Mouse (Mus musculus): ENCODE results near the gene Pigc.

Pigc gene

GRCm38 (mm10) chr1:161968589-161969407 lies at the start of gene Pigc:
TSS of gene Pigc (plus strand) at chr1:161969186.
- DNase-seq (ENCODE audit: low read depth, low spot score) = peak; percentile 89

- no peak for DNase-seq (ENCODE audit: low read depth, low spot score)
Measured at GRCm38 (mm10) chr1:161919594-161919993, 49.4 kb upstream of the Pigc start.

- no peak for DNase-seq (ENCODE audit: low read depth, low spot score)
Measured at GRCm38 (mm10) chr1:161920475-161921454, 48.2 kb upstream of the Pigc start.

DNA sequence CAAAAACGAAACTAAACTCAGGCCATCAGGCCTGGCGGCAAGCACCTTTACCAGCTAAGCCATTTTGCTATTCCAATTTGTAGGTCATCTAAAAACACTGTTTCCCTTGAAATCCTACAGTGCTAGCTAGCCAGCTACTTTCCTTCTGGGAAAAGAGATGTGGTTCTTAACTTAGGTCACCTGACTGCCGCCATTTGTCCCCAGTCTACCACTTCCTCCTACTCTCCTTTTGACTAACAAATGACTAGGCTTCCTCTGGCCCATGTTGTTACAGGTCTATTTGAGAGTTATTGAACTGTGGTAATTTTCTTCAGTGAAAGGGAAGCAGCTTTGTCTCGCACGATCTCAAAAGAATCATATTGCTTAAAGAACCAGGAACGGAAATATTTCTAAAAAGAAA lies 47.1 kb upstream of the Pigc start:
- no peak for DNase-seq (ENCODE audit: low read depth, low spot score)

- no peak for DNase-seq (ENCODE audit: low read depth, low spot score)
Measured at GRCm38 (mm10) chr1:161924321-161924720, 44.7 kb upstream of the Pigc start.

- DNase-seq (ENCODE audit: low read depth, low spot score) = no peak
Measured at GRCm38 (mm10) chr1:161925281-161925805, 43.6 kb upstream of the Pigc start.

DNA sequence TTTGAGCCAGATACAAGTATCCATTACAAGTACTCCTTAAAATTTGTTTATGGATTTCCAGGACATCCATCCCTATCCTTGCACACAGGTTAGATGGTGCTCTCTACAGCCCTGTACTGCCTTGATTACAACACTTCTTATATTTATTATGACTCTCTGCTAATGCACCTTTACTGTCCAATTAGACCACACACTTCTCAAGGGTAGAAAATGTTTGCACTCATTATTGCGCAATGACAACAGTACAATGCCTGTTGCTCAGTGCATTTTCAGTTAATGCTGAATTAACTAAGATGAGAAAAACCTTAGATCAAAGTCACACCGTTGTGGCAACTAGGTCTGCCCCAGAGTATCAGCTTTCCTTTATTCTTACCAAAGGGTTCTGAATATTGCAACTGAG lies 41.0 kb upstream of the Pigc start:
- DNase-seq (ENCODE audit: low read depth, low spot score) = no peak

GRCm38 (mm10) chr1:161931313-161931712 lies 37.7 kb upstream of the Pigc start:
- no peak for DNase-seq (ENCODE audit: low read depth, low spot score)

- no peak for DNase-seq (ENCODE audit: low read depth, low spot score)
Measured at GRCm38 (mm10) chr1:161931817-161932216, 37.2 kb upstream of the Pigc start.

GRCm38 (mm10) chr1:161932286-161932685 lies 36.7 kb upstream of the Pigc start:
- no peak for DNase-seq (ENCODE audit: low read depth, low spot score)

GRCm38 (mm10) chr1:161942082-161942481 lies 26.9 kb upstream of the Pigc start:
- no peak for DNase-seq (ENCODE audit: low read depth, low spot score)

- DNase-seq (ENCODE audit: low read depth, low spot score) = no peak
Measured at GRCm38 (mm10) chr1:161951009-161951779, 17.8 kb upstream of the Pigc start.

DNA sequence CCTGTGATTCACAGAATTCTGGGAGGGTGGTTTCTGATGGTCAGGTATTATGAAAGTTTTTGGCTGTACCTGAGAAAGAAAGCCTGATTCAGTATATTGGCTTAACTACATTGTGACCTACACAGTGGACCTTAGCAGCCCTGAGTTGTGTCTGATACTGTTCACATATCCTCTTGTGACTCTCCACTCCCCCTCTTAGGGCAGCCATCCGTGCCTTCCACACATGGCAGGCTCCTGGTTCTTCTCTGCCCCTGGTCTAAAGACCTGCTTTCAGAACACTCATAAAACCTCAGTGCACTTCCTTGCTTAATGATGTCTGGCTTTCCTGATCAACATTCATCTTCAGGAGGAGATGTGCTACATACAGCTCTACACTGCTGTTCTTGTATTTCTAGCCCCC lies 16.4 kb upstream of the Pigc start:
- no peak for DNase-seq (ENCODE audit: low read depth, low spot score)

GRCm38 (mm10) chr1:161955846-161956245 lies 13.1 kb upstream of the Pigc start:
- no peak for DNase-seq (ENCODE audit: low read depth, low spot score)

DNA sequence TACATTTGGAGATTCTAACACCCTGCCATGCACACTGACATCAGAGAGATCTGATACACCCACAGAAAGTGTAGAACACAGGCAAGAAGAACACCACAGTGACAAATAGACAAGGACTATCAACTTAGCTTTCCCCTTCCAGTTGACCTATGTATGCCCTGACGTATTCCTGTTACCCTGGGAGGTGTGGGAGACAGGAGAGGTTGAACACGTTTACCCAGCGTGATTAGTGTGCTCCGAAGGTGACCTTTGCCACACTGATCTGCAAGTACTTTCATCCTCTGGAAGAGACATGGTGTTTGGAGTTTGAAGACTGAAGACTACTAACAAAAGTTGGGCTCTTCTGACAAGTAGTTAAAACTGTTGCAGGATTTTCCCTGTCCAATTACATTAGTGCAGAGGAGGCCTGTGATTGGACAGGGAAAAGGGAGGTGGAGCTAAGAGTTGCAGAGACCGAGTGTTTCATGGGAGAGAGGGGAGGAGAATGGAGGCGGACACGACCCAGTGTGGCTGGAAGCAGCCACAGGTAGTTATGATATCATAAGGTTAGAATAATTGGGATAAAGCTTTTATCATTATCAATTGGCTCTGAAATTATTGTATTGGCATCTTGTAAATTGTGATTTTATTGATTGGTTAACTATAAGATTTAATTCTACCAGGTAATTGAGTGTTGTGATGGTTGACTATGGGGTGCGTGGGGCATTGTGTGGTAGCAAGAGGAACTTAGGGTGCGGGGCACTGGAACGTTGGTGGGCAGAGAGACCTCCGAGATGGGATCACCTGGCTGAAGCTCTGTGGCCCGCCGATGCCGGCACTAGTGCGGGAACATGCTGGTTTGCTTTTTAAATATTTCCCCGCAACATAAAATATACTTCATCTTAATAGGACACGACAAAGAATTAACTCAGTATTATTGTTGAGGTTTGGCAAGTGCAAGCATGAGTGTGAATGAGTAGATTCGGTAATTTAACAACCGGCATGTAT lies 10.7 kb upstream of the Pigc start:
- DNase-seq (ENCODE audit: low read depth, low spot score) = no peak

- DNase-seq (ENCODE audit: low read depth, low spot score) = no peak
Measured at GRCm38 (mm10) chr1:161962465-161963377, 6.3 kb upstream of the Pigc start.

DNA sequence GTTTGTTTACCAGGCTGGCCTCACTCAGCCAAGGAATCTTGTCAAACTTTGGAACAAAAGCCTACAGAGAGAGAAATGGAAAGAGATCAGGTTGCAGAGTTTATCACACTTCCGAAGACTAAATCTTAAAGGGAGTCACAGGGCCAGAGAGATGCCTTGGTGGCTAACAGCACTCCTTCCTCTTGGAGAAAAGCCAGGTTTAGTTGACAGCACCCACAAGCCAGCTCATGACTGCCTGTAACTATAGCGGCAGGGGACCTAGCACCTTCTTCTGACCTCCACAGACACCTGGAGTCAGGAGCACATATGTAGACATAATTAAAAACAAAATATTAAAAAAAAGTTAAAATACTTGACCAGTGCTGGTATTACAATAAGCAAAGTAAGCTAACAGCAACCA lies 1.1 kb upstream of the Pigc start:
- DNase-seq (ENCODE audit: low read depth, low spot score) = no peak

DNA sequence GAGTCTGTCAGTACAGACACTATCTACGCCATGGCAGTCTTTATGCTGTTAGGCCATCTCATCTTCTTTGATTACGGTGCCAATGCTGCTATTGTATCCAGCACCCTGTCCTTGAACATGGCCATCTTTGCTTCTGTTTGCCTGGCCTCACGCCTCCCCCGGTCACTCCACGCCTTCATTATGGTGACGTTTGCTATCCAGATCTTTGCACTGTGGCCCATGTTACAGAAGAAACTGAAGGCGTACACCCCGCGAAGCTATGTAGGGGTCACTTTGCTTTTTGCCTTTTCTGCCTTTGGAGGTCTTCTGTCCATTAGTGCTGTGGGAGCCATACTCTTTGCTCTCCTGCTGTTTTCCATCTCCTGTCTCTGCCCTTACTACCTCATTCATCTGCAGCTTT lies 1.9 kb downstream of the Pigc start:
- DNase-seq (ENCODE audit: low read depth, low spot score) = no peak

- no peak for DNase-seq (ENCODE audit: low read depth, low spot score)
Measured at GRCm38 (mm10) chr1:161972233-161972632, 3.2 kb downstream of the Pigc start.
